Mouse (Mus musculus) limb, embryonic 14.5 days (tissue): Measurements from ENCODE around the gene Mecom. TPM values are rescaled to one million over a fixed set of nuclear protein-coding genes. Genes with fewer than 3 reads are reported as not detected.

Experiments used
- ATAC-seq: fragments of 200-750 bp; cut with Nextera tagmentation; 2 replicates; pipeline ENCODE4 v1.8.0; 2017; ENCODE audit warnings: low read depth, moderate number of reproducible peaks, moderate TSS enrichment; ENCODE audit not compliant: low FRiP score
- DNase-seq: peaks from one replicate; pipeline ENCODE4 v3.0.0-alpha.2; 2015; ENCODE audit warnings: low spot score
- H3K27ac ChIP-seq: fragments of 300-500 bp; sonication (generic); replicated peaks from 2 replicates; pipeline ENCODE4 v1.5.1; 2014; ENCODE audit warnings: low read depth, mild to moderate bottlenecking, low read length, moderate library complexity, mixed read lengths
- H3K27me3 ChIP-seq: fragments of 300-500 bp; sonication (generic); 2 replicates; pipeline ENCODE4 v1.6.1; 2014; ENCODE audit warnings: low read length, mixed read lengths; ENCODE audit not compliant: control insufficient read depth, insufficient read depth
- H3K36me3 ChIP-seq: fragments of 300-500 bp; sonication (generic); 2 replicates; pipeline ENCODE4 v1.6.1; 2014; ENCODE audit warnings: mild to moderate bottlenecking, low read length, moderate library complexity, mixed read lengths; ENCODE audit not compliant: control insufficient read depth, insufficient read depth
- H3K4me1 ChIP-seq: fragments of 300-500 bp; sonication (generic); 2 replicates; pipeline ENCODE4 v1.6.1; 2014; ENCODE audit warnings: antibody characterized with exemption, low read length, mixed read lengths; ENCODE audit not compliant: control insufficient read depth, insufficient read depth
- H3K4me2 ChIP-seq: fragments of 300-500 bp; sonication (generic); replicated peaks from 2 replicates; pipeline ENCODE4 v1.6.1; 2014; ENCODE audit warnings: low read depth, mild to moderate bottlenecking, low read length, moderate library complexity; ENCODE audit not compliant: severe bottlenecking
- H3K4me3 ChIP-seq: fragments of 300-500 bp; sonication (generic); replicated peaks from 2 replicates; pipeline ENCODE4 v1.5.1; 2014; ENCODE audit warnings: low read length
- H3K9ac ChIP-seq: fragments of 300-500 bp; sonication (generic); 2 replicates; pipeline ENCODE4 v1.6.1; 2014; ENCODE audit warnings: mild to moderate bottlenecking, low read depth, low read length, moderate library complexity; ENCODE audit not compliant: severe bottlenecking
- H3K9me3 ChIP-seq: fragments of 300-500 bp; sonication (generic); 2 replicates; pipeline ENCODE4 v1.6.1; 2016; ENCODE audit warnings: low read length; ENCODE audit not compliant: control insufficient read depth
- POLR2A ChIP-seq: fragments of 200-500 bp; IDR thresholded peaks from 2 replicates; pipeline ENCODE4 v1.8.0; 2012; ENCODE audit warnings: inconsistent platforms, mild to moderate bottlenecking, moderate library complexity, borderline replicate concordance; ENCODE audit not compliant: insufficient read depth, insufficient read length; ENCODE audit errors: extremely low read depth
- WGBS: fragments of 180-500 bp; shearing (Covaris S2); extraction: QIAGEN DNeasy Blood & Tissue Kit; methylation state at CpG from one replicate; pipeline ENCODE4 v1.1.7; 2014; 5-methylcytosine and 5-hydroxymethylcytosine counted together
- polyA plus RNA-seq, 2 experiments: library from polyadenylated mRNA; depleted of rRNA in 1 of 2; stranded (reverse) in 1 of 2; unstranded in 1 of 2; fragments of >200 nt; fragmentation: Nextera tagmentation in 1 of 2; extraction: Ambion mirVana in 1 of 2; gene quantifications; 2 replicates each; pipeline versions ENCODE4 v1.2.1 to v1.2.3; 2012 to 2014

Gene Mecom
- polyA plus RNA-seq, 2 experiments: 35.8 to 42.2 TPM

- peak overlapping the region; percentile 93 for H3K9ac ChIP-seq
- H3K27ac ChIP-seq: peak overlapping the region; percentile 98
- no peaks in the 10 kb centered on the region for H3K36me3 ChIP-seq
- peak overlapping the region; percentile 70 for H3K4me3 ChIP-seq
- DNase-seq (peak; percentile 40), ATAC-seq (peak; percentile 10; the same call in 1 of the 2 replicates)
- peak overlapping the region; percentile 91 for H3K4me2 ChIP-seq
- H3K4me1 ChIP-seq: peaks cover 51% of the 10 kb centered on the region
- no peaks in the 10 kb centered on the region for H3K9me3 ChIP-seq
- under 1% methylated on average over 41 of the region's 41 CpGs for WGBS
- no peak for TF ChIP-seq POLR2A
- no peaks in the 10 kb centered on the region for H3K27me3 ChIP-seq
Measured at GRCm38 (mm10) chr3:30507576-30508295, 40.1 kb downstream of the Mecom start.

GRCm38 (mm10) chr3:30507028-30507575 lies 40.7 kb downstream of the Mecom start:
- Histone ChIP-seq H3K9me3 (no peaks in the 10 kb centered on the region), H3K4me1 (peaks cover 47% of the 10 kb centered on the region), H3K27me3 (no peaks in the 10 kb centered on the region), H3K9ac (peak overlapping the region; percentile 93), H3K27ac (peak overlapping the region; percentile 98), H3K36me3 (no peaks in the 10 kb centered on the region), H3K4me2 (peak overlapping the region; percentile 91), H3K4me3 (peak overlapping the region; percentile 70)
- no peak for TF ChIP-seq POLR2A
- DNase-seq (peak; percentile 66), ATAC-seq (no peak)
- WGBS: under 1% methylated on average over 22 of the region's 22 CpGs

- WGBS: 3% methylated on average over 17 of the region's 17 CpGs
Measured at GRCm38 (mm10) chr3:30506329-30507027, 41.3 kb downstream of the Mecom start.

GRCm38 (mm10) chr3:30505741-30506251 lies 42.0 kb downstream of the Mecom start:
- 15% methylated on average over 16 of the region's 16 CpGs for WGBS
- H3K4me2 ChIP-seq: peak overlapping the region; percentile 91
- H3K4me3 ChIP-seq: peak overlapping the region; percentile 70
- peak overlapping the region; percentile 93 for H3K9ac ChIP-seq
- ATAC-seq (no peak), DNase-seq (no peak)
- no peaks in the 10 kb centered on the region for H3K9me3 ChIP-seq
- H3K36me3 ChIP-seq: no peaks in the 10 kb centered on the region
- TF ChIP-seq POLR2A: no peak
- H3K27ac ChIP-seq: peak overlapping the region; percentile 98
- H3K27me3 ChIP-seq: no peaks in the 10 kb centered on the region
- peaks cover 38% of the 10 kb centered on the region for H3K4me1 ChIP-seq

More at GRCm38 (mm10) chr3:30506329-30507027, 41.3 kb downstream of the Mecom start:
- Histone ChIP-seq H3K27ac (peak overlapping the region; percentile 98), H3K27me3 (no peaks in the 10 kb centered on the region), H3K36me3 (no peaks in the 10 kb centered on the region), H3K4me1 (peaks cover 45% of the 10 kb centered on the region), H3K4me3 (peak overlapping the region; percentile 70), H3K4me2 (peak overlapping the region; percentile 91), H3K9me3 (no peaks in the 10 kb centered on the region), H3K9ac (peak overlapping the region; percentile 93)
- no peak for TF ChIP-seq POLR2A
- no peak for ATAC-seq
- DNase-seq: no peak

- Histone ChIP-seq H3K36me3 (no peaks in the 10 kb centered on the region), H3K4me2 (peak overlapping the region; percentile 91), H3K9ac (peak overlapping the region; percentile 28; the same call in 1 of the 2 replicates), H3K4me3 (no peak overlapping the region), H3K4me1 (peaks cover 32% of the 10 kb centered on the region), H3K27ac (peak overlapping the region; percentile 75), H3K9me3 (no peaks in the 10 kb centered on the region), H3K27me3 (no peaks in the 10 kb centered on the region)
- DNase-seq (no peak), ATAC-seq (no peak)
- TF ChIP-seq POLR2A: no peak
- 28% methylated on average over 7 of the region's 7 CpGs for WGBS
Measured at GRCm38 (mm10) chr3:30504561-30504960, 43.2 kb downstream of the Mecom start.
